Mouse (Mus musculus): ENCODE measurements around the gene Prss33.

Prss33 gene

DNA sequence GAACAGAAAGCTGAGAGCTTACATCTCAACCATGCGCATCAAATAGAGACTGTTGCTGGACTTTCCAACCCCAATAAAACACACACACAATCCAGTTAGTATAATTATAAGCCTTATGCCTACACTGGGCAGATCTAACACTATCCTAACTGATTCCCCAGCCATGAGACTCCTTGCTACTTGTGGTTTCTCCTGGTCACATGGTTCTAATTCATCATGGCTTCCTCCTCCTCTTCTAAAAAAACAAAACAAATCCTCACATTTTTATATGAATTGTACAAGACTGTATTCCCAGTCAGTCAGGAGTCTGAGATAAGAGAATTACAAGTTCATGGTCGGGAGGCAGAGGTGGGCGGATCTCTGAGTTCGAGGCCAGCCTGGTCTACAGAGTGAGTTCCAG is 46.9 kb downstream of the Prss33 start:
- in situ Hi-C loops (cut with MboI, MseI), result no loop called here

- in situ Hi-C loops (cut with MboI, MseI), result no loop called here
Observed at GRCm38 (mm10) chr17:23786510-23786931, 49.3 kb downstream of the Prss33 start.

DNA sequence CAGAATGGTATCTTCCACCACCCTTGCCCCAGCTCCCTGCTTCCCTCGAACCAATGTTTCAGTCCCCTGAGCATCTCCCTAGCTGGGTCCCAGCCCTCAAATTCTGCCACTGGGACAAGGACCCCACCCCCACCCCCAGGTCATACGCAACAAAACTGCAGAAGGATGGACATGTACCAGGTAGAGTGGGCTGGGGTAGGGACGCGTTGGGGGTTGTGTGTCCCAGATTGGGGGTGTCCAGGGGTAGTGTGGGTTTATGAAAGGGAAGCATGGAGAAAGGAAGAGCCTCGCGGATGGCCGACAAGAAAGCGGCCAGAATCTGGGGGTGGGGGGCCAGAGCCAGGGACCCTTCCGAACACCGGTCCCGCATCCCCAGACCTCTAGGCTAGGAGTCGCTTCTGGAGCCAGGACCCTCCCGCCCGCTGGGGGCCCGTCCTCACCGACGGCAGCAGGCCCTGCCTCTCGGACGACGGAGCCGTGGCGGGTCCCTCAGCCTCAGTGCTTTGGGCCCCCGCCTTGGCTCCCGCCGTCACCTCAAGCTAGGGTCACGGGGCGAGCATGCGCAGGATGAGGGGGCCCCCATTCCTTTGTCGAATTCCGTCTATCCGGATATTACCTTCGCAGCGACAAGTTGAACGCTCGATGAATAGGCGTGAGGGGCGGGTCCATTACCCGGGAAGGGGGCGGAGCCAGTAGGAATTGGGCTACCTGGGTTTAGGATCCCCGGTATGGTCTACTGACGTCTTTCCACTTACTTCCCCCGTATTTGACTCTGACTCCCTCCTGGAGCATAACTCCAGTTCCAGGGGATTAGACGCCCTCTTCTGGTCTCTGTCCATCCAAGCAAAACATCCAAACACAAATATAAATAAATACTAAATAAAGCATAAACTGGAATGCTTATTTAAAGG is 50.0 kb downstream of the Prss33 start, which contains the start of gene Flywch2:
Gene Flywch2, minus strand, starts transcription at position 521 of the 911 bp plus-strand sequence.
- in situ Hi-C loops (cut with MboI, MseI), result no loop called here

DNA sequence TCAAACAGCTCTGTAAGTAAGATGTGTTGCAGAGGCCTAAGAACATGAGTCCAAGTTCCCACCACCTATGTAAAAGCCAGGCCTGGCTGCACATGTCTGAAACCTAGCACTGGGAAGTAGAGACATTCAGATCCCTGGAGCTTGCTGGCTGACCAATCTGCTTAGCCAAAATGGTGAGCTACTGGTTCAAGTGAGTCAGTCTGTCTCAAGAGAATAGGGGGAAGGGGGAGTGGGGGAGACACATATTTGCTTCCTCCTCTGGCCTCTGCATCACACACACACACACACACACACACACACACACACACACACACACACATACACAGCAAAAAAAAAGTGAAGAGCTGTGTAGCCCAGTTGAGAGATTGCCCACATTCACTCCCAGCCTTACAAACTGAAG is 52.5 kb downstream of the Prss33 start:
- in situ Hi-C loops (cut with MboI, MseI), result no loop called here
